Mouse (Mus musculus) monocyte, adult 2 months (primary cell): ENCODE results near the gene Ccnj.
A peak's percentile ranks its signal among the peaks of the same experiment; 100 is the strongest.

Source experiments
- DNase-seq, 2 experiments: peaks; one replicate each; pipeline ENCODE4 v3.0.0; 2022; ENCODE audit warnings: low spot score in 2 of 2, low read depth in 1 of 2

Gene Ccnj

GRCm38 (mm10) chr19:40830703-40831415, at the start of gene Ccnj:
Ccnj (plus strand) TSS chr19:40831279.
- DNase-seq, result peak; percentile 54 to 74

- DNase-seq, result no peak
These were observed 42.9 kb upstream of the Ccnj start for GRCm38 (mm10) chr19:40788004-40788714.

- no peak for DNase-seq
These were observed 42.4 kb upstream of the Ccnj start for GRCm38 (mm10) chr19:40788715-40789084.

GRCm38 (mm10) chr19:40805176-40805737, 25.8 kb upstream of the Ccnj start:
- no peak for DNase-seq

DNA sequence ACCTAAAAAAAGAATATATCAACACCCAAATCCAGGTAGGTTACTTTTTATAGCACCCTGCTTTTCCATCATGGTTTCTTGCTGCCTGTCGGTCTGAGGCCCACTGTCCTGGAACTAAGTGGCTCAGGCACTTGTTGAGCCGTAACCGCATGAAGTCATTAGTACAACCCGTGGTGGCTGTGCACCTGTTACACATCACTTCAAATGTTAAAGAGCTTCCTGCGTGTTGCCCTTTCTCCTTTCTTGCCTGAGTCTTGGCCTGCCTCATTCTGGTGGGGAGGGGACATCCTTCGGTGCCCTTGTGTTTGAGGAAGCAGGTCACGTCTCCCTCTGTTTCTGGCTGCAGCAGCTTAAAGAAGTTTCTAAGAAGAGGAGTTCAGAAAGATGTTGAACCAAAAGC, 21.2 kb upstream of the Ccnj start:
- DNase-seq, result no peak

- DNase-seq, result no peak
These were observed 19.2 kb upstream of the Ccnj start for GRCm38 (mm10) chr19:40811840-40812239.

DNA sequence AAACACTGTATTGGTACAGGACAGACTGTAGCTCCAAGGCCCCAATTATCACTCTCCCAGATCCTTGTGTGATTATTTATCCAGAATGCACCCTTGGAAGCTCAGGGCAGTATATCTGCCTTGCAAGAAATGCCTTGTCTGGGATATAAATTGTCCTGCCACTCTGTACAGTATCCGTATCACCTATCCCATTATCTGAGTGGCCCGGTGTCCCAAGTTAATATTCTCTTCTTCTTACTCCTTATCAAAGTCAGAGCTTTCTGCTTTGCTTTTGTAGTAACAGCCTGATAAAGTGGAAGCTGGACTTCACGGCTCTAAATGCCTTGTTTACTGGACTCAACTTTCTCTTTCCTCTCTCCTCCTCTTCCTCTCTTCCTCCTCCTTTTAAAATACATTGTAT, 18.3 kb upstream of the Ccnj start:
- DNase-seq, result no peak

- no peak for DNase-seq
These were observed 17.7 kb upstream of the Ccnj start for GRCm38 (mm10) chr19:40813385-40813784.

GRCm38 (mm10) chr19:40815645-40816183, 15.4 kb upstream of the Ccnj start:
- no peak for DNase-seq

GRCm38 (mm10) chr19:40817901-40818532, 13.1 kb upstream of the Ccnj start:
- DNase-seq, result no peak

DNA sequence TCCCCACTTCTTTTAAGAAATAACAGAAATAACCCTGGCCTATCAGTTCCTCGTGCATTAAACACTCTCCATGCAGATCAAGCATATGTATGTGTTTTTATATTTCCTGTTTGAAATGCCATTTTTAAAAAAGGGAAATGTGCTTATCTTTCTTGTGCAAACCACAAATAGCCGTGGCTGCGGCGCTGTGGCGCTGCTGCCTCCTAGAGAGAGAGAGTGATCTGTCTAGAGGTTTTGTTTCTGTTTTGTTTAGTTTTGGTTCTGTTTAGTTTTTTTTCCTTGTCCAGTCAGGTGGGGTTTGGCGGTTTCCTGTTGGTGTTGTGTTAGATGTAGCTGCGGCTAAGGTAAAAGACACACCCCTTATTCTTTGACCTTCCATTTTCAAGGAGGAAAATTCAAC, 12.3 kb upstream of the Ccnj start:
- DNase-seq, result peak in 1 of 2 experiments; percentile 7

GRCm38 (mm10) chr19:40821306-40821825, 9.7 kb upstream of the Ccnj start:
- no peak for DNase-seq

GRCm38 (mm10) chr19:40825636-40826035, 5.4 kb upstream of the Ccnj start:
- no peak for DNase-seq

GRCm38 (mm10) chr19:40826735-40827134, 4.3 kb upstream of the Ccnj start:
- no peak for DNase-seq

- DNase-seq, result no peak
These were observed 881 bp upstream of the Ccnj start for GRCm38 (mm10) chr19:40830198-40830597.

DNA sequence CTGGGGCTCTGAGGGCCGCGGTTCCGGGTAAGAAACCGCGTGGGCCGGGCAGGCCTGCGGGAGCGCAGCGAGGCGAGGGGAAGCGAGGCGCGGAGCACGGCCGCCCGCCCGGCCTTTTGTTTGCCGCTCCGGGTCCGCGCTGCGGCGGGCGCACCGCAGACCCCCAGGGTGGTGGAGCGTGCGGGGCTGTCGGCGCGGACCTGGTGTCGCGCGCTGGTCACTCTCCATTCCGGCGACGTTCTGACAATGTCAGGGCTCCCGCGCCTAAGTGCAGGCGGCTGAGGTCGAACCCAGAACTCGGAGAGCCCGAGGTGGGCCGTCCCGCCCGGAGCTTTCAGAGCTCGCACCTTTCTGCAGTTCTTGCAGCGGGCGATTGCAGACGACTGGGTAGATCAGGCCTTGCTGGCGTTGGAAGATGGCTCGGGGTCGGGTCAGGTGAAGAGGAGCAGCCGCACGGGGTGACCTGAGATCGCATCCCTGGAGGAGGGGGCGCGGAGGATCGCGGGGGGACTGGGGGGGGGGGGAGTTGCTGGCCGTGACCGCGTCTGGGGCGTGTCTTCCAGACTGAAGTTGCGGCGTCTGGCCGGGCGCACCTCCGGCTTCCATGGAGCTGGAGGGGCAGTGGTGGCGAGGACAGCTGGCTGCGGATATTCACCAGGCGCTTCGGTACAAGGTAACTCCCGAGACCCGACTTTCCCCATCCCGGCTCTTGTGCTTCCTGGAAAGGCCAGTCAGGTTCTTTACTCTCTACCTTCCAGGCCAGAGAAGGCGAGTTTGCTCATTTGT, 530 bp downstream of the Ccnj start:
- no peak for DNase-seq

DNA sequence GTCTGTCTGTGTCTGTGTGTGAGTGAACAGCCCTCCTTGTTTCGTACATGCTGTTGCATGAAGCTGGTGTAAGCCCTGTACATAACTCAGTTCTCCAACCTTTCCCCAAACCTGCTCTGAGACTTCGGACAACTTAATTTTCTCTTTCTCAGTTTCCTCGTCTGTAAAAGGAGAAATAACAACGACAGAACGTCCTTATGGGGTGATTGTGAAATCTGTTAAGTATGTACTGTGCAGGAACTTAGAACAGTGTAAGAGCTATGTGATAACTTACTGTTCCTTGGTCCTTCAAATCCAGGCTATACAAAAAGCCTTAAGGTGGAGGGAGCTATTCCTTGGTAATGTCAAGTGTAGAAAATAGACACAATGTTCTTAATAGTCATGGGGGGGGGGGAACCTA, 1.3 kb downstream of the Ccnj start:
- no peak for DNase-seq

GRCm38 (mm10) chr19:40834436-40834835, 3.4 kb downstream of the Ccnj start:
- no peak for DNase-seq

DNA sequence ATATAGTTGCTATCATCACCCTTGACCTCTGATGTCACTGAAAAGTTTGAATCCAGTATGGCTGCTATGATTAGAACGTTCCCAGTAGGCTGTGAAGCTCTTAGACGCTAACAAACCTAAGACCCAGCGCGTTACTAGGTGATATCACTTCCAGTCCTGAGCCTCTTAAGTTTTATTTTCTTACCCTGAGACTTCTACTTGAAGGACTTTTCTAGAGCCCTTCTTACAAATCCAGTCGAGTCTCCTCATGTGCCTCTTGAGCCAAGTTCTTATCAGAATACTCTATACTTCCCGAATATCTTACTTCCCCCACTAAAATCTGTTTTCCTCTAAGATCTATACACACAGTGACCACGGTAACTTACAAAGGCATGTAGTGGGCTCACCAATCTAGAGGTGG, 7.1 kb downstream of the Ccnj start:
- DNase-seq, result no peak

GRCm38 (mm10) chr19:40840303-40840702, 9.2 kb downstream of the Ccnj start:
- no peak for DNase-seq

GRCm38 (mm10) chr19:40841083-40841482, 10.0 kb downstream of the Ccnj start:
- DNase-seq, result no peak
